Mouse (Mus musculus) forebrain, embryonic 15.5 days (tissue): ENCODE data around the gene Car5a. TPM values are rescaled to one million over a fixed set of nuclear protein-coding genes. Genes with fewer than 3 reads are reported as not detected.

Source experiments
- ATAC-seq: fragments of 200-750 bp; cut with Nextera tagmentation; replicated peaks from 2 replicates; pipeline ENCODE4 v1.8.0; 2017; ENCODE audit warnings: mild to moderate bottlenecking, moderate TSS enrichment, moderate library complexity
- H3K27ac ChIP-seq: fragments of 300-500 bp; sonication (generic); replicated peaks from 2 replicates; pipeline ENCODE4 v1.5.1; 2015; ENCODE audit warnings: mild to moderate bottlenecking, inconsistent platforms
- H3K27me3 ChIP-seq: fragments of 300-500 bp; sonication (generic); 2 replicates; pipeline ENCODE4 v1.6.1; 2015; ENCODE audit warnings: inconsistent platforms
- H3K36me3 ChIP-seq: fragments of 300-500 bp; sonication (generic); 2 replicates; pipeline ENCODE4 v1.6.1; 2015; ENCODE audit warnings: mild to moderate bottlenecking, inconsistent platforms
- H3K4me1 ChIP-seq: fragments of 300-500 bp; sonication (generic); 2 replicates; pipeline ENCODE4 v1.6.1; 2015; ENCODE audit warnings: inconsistent platforms
- H3K4me2 ChIP-seq: fragments of 300-500 bp; sonication (generic); replicated peaks from 2 replicates; pipeline ENCODE4 v1.6.1; 2015; ENCODE audit warnings: mild to moderate bottlenecking, inconsistent platforms
- H3K4me3 ChIP-seq: fragments of 300-500 bp; sonication (generic); 2 replicates; pipeline ENCODE4 v1.5.1; 2015; ENCODE audit warnings: mild to moderate bottlenecking, inconsistent platforms
- H3K9ac ChIP-seq: fragments of 300-500 bp; sonication (generic); replicated peaks from 2 replicates; pipeline ENCODE4 v1.6.1; 2015; ENCODE audit warnings: mild to moderate bottlenecking, inconsistent platforms
- H3K9me3 ChIP-seq: fragments of 300-500 bp; sonication (generic); 2 replicates; pipeline ENCODE4 v1.6.1; 2016; ENCODE audit warnings: inconsistent platforms
- WGBS: fragments of 180-500 bp; shearing (Covaris S2); methylation state at CpG from one replicate; pipeline ENCODE4 v1.1.7; 2015; ENCODE audit warnings: mixed read lengths; 5-methylcytosine and 5-hydroxymethylcytosine counted together
- polyA plus RNA-seq: library from polyadenylated mRNA; unstranded; fragments of >200 nt; fragmentation: Nextera tagmentation; extraction: Ambion mirVana; gene quantifications from 2 replicates; pipeline ENCODE4 v1.2.1, GENCODE M21; 2015

Gene Car5a
- polyA plus RNA-seq, 1 experiment from 2014 or later, result 0.43 TPM

GRCm38 (mm10) chr8:121943716-121944115 is 988 bp downstream of the Car5a start:
- Histone ChIP-seq H3K27me3 (no peaks in the 10 kb centered on the region), H3K4me2 (no peak overlapping the region), H3K27ac (no peak overlapping the region), H3K4me1 (peaks cover 20% of the 10 kb centered on the region), H3K36me3 (no peaks in the 10 kb centered on the region), H3K9me3 (no peaks in the 10 kb centered on the region), H3K4me3 (no peak overlapping the region), H3K9ac (no peak overlapping the region)
- no peak for ATAC-seq
- WGBS, result 87% methylated on average over 8 of the region's 8 CpGs

- no peaks in the 10 kb centered on the region for H3K27me3 ChIP-seq
- 34% methylated on average over 2 of the region's 2 CpGs for WGBS
- no peaks in the 10 kb centered on the region for H3K9me3 ChIP-seq
- ATAC-seq, result no peak
- peaks cover 14% of the 10 kb centered on the region for H3K4me1 ChIP-seq
- H3K4me2 ChIP-seq, result no peak overlapping the region
- H3K27ac ChIP-seq, result no peak overlapping the region
- H3K9ac ChIP-seq, result no peak overlapping the region
- H3K36me3 ChIP-seq, result no peaks in the 10 kb centered on the region
- no peak overlapping the region for H3K4me3 ChIP-seq
These were observed 1.6 kb downstream of the Car5a start for GRCm38 (mm10) chr8:121943057-121943540.

GRCm38 (mm10) chr8:121938732-121939131 is 6.0 kb downstream of the Car5a start:
- no peak for ATAC-seq
- Histone ChIP-seq H3K4me2 (no peak overlapping the region), H3K4me3 (no peak overlapping the region), H3K27ac (no peak overlapping the region), H3K36me3 (no peaks in the 10 kb centered on the region), H3K27me3 (no peaks in the 10 kb centered on the region), H3K4me1 (peaks cover 24% of the 10 kb centered on the region), H3K9me3 (no peaks in the 10 kb centered on the region), H3K9ac (no peak overlapping the region)
- WGBS, result 87% methylated on average over 7 of the region's 7 CpGs

DNA sequence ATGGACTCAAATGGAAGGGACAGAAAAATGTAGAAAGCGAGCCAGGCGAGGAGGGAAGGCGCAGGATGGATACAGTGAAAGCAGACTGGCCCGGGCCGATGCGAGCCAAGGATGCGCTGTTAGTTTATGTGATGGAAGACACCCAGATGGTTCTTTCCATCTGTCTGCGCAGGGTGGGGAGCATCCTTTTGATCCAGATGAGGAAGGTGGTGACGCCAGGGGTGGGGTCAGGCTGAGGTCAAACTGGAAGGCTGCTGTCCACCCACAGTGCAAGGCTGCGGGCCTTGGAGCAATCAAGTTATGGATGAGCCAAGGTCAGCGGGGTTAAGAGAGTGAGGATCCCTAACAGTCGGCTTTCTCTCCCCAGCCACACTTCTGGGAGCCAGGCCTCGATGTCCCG is 8.3 kb downstream of the Car5a start:
- no peak for ATAC-seq
- no peak overlapping the region for H3K9ac ChIP-seq
- no peaks in the 10 kb centered on the region for H3K27me3 ChIP-seq
- H3K9me3 ChIP-seq, result no peaks in the 10 kb centered on the region
- H3K36me3 ChIP-seq, result no peaks in the 10 kb centered on the region
- H3K4me1 ChIP-seq, result peaks cover 24% of the 10 kb centered on the region
- no peak overlapping the region for H3K4me2 ChIP-seq
- 75% methylated on average over 14 of the region's 14 CpGs for WGBS
- H3K27ac ChIP-seq, result peak overlapping the region; percentile 86
- no peak overlapping the region for H3K4me3 ChIP-seq

DNA sequence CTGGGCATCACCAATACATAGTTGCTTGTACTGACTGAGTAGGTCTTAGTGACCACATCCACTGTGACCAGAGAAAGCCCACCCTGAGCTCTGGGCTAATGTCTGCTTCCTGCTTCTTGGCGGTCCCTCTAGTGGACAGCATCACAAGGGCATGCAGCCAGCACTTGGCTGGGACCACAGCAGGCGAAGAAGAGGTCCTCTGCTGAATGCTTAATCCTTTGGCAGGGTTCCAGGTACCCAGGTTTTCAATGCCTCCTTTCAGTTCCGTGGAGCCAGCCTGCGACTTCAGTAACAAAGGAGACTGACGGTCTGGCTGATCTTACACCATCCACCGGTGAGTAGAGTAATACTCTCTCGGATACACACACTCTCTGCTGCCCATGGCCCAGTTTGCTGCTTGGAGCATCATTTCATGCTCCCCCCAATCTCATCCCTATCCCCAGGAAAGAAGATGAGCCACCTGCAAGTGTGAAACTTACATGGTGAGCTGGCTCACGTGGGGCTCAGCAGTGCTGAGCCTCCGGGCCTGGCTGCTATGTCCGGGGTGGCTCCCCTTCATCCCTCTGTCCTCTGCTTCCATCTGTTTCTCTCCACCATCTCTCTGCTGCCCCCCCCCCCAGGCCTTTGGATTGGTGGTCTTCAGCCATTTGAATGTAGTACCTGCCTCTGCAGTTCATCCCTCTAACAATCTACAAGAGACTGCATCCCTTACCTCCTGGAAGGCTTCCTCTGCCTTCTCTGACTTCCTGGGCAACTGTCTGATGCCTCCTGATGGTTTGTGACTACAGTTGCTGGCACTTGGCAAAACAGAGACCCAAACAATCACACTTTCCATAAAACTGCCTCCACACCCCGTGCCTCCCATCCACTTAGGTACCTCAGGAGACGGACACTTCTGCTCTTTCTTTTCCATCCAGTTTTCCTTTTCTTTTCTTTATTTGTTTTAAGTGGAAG is 9.1 kb downstream of the Car5a start:
- Histone ChIP-seq H3K36me3 (no peaks in the 10 kb centered on the region), H3K4me1 (peaks cover 24% of the 10 kb centered on the region), H3K9me3 (no peaks in the 10 kb centered on the region), H3K4me2 (peak overlapping the region; percentile 23; the same call in 1 of the 2 replicates), H3K9ac (no peak overlapping the region; the same call in 1 of the 2 replicates), H3K27me3 (no peaks in the 10 kb centered on the region), H3K27ac (peak overlapping the region; percentile 86), H3K4me3 (no peak overlapping the region)
- WGBS, result 21% methylated on average over 12 of the region's 12 CpGs
- peak; percentile 85 for ATAC-seq

GRCm38 (mm10) chr8:121934923-121935322 is 9.8 kb downstream of the Car5a start:
- no peak overlapping the region for H3K9ac ChIP-seq

DNA sequence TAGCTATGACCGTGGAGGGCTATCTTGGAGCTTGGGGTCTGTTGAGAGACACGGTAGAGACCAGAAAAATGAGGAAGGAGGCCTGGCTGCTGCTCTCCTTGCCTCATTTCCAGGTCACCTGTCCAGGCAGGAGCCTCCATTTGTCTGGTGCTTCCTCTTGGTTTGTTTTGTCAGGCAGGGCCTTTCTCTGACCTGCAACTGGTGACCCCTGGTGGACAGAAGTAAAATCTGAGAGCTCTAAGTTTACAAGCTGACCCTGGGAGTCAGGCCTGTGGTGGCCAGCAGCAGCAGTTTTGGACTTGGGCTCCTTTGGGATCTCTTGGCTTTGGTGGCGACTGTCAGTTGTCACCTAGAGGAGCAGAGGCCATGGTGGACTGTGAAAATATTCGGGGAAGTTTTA is 10.2 kb downstream of the Car5a start:
- Histone ChIP-seq H3K36me3 (no peaks in the 10 kb centered on the region), H3K9ac (no peak overlapping the region), H3K9me3 (no peaks in the 10 kb centered on the region), H3K27ac (peak overlapping the region; percentile 86), H3K27me3 (no peaks in the 10 kb centered on the region), H3K4me1 (peaks cover 24% of the 10 kb centered on the region), H3K4me3 (no peak overlapping the region), H3K4me2 (no peak overlapping the region)
- WGBS, result 39% methylated on average over 4 of the region's 4 CpGs
- no peak for ATAC-seq

More at GRCm38 (mm10) chr8:121934923-121935322, 9.8 kb downstream of the Car5a start:
- no peaks in the 10 kb centered on the region for H3K36me3 ChIP-seq
- H3K27ac ChIP-seq, result peak overlapping the region; percentile 86
- ATAC-seq, result no peak
- no peak overlapping the region for H3K4me3 ChIP-seq
- peaks cover 24% of the 10 kb centered on the region for H3K4me1 ChIP-seq
- H3K4me2 ChIP-seq, result no peak overlapping the region
- H3K9me3 ChIP-seq, result no peaks in the 10 kb centered on the region
- no peaks in the 10 kb centered on the region for H3K27me3 ChIP-seq

DNA sequence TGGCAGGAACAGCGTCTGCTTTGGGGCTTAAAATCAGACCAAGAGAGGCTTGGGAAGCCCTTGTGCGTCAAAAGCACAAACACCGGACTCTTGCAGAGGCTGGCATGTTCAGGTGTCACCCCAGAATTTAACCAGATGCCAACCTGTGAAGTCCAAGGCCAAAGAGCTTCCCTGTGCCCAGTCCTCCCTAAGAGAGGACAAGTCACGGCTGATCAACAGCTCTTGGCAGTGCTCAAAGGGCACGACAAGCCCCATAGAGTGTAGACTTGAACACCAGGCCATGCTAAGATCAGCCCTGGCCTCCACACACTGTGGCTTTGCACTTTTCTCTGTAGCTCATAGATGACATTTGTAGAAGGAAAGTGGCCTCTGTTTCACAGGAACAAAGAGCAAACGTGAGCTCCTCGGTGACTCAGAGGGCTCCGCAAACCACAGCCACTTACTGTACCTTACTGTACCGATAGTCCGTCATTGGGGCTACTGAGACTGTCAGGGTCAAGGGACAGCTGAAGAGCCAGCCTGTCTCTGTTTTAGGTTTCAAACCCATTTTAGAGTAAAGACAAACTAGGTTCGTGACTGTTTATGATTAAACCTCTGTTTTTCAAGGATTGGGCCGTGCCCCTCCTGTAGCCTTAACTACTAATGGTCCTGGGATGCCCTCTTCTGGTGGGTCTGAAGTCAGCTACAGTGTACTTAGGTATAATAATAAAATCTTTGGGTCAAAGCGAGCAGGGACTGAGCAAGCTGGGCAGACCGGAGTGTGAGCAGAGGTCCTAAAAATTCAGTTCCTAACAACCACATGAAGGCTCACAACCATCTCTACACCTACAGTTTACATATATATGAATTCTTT is 11.8 kb downstream of the Car5a start:
- H3K4me2 ChIP-seq, result no peak overlapping the region
- no peaks in the 10 kb centered on the region for H3K36me3 ChIP-seq
- peaks cover 24% of the 10 kb centered on the region for H3K4me1 ChIP-seq
- WGBS, result 86% methylated on average over 14 of the region's 14 CpGs
- no peaks in the 10 kb centered on the region for H3K9me3 ChIP-seq
- H3K27me3 ChIP-seq, result no peaks in the 10 kb centered on the region
- no peak overlapping the region for H3K27ac ChIP-seq
- H3K4me3 ChIP-seq, result no peak overlapping the region
- no peak for ATAC-seq
- no peak overlapping the region for H3K9ac ChIP-seq

DNA sequence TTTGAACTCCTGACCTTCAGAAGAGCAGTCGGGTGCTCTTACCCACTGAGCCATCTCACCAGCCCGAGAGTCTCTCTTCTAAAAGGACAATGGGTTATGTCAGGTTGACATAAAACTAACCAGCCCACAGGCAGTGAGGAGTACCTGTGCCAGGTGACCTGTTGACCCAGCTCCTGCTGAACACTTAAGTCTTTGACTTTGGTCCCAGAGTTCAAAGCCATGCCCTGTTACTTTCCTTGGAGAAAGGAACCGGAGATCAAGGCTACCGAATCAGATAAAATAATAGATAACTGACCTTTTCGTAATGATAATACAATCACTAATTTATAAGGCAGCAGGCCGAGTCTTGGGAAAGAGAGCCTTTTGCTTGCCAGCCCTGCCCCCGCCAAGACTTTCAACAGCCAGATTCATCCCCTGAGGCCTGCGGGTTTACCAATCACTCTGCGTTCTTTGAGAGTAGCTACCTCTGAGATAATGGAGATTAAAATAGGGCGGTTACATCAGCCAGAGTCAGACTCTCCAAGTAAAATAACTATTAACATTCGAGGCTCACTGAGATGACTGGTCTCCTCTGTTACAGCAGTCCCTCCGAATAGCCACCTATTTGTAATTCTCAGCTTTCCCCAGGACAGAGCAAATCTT is 12.6 kb downstream of the Car5a start:
- no peak for ATAC-seq
- peaks cover 24% of the 10 kb centered on the region for H3K4me1 ChIP-seq
- H3K27ac ChIP-seq, result no peak overlapping the region
- 63% methylated on average over 12 of the region's 12 CpGs for WGBS
- H3K9ac ChIP-seq, result no peak overlapping the region
- H3K36me3 ChIP-seq, result no peaks in the 10 kb centered on the region
- no peaks in the 10 kb centered on the region for H3K27me3 ChIP-seq
- H3K9me3 ChIP-seq, result no peaks in the 10 kb centered on the region
- no peak overlapping the region for H3K4me2 ChIP-seq
- H3K4me3 ChIP-seq, result no peak overlapping the region

- H3K4me2 ChIP-seq, result no peak overlapping the region
- no peak for ATAC-seq
These were observed 13.1 kb downstream of the Car5a start for GRCm38 (mm10) chr8:121931571-121931970.

DNA sequence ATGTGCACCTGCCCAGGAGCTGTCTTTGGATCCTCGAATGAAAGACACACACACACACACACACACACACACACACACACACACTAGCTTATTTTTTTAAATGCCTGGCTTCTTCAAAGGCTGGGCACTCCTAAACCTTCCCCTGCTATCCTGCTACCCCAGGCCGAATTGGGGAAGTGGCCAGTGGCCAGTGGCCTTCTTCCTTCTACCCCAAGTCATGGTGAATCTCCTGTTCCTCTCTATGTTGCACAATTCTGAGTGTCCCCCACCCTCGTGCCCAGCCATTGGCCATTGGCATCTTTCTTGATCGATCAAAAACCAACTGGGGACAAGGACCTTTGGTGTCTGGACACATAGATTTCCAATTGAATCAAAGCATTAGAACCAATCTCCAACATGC is 14.7 kb downstream of the Car5a start:
- Histone ChIP-seq H3K4me1 (peaks cover 9% of the 10 kb centered on the region), H3K4me2 (no peak overlapping the region), H3K4me3 (no peak overlapping the region), H3K27me3 (no peaks in the 10 kb centered on the region), H3K36me3 (no peaks in the 10 kb centered on the region), H3K27ac (no peak overlapping the region), H3K9ac (no peak overlapping the region), H3K9me3 (no peaks in the 10 kb centered on the region)
- no peak for ATAC-seq
- 84% methylated on average over 4 of the region's 4 CpGs for WGBS

More at GRCm38 (mm10) chr8:121931571-121931970, 13.1 kb downstream of the Car5a start:
- Histone ChIP-seq H3K9me3 (no peaks in the 10 kb centered on the region), H3K27ac (no peak overlapping the region), H3K27me3 (no peaks in the 10 kb centered on the region), H3K9ac (no peak overlapping the region), H3K36me3 (no peaks in the 10 kb centered on the region), H3K4me3 (no peak overlapping the region), H3K4me1 (peaks cover 24% of the 10 kb centered on the region)
- WGBS, result 81% methylated on average over 7 of the region's 7 CpGs
